Mouse (Mus musculus) stomach, embryonic 15.5 days (tissue): ENCODE measurements around the gene Pea15a. TPM values are rescaled to one million over a fixed set of nuclear protein-coding genes. Genes with fewer than 3 reads are reported as not detected.

Experiments
- ATAC-seq: fragments of 200-750 bp; cut with Nextera tagmentation; 2 replicates; pipeline ENCODE4 v1.8.0; 2017; ENCODE audit warnings: low read depth, moderate number of reproducible peaks, moderate TSS enrichment; ENCODE audit not compliant: insufficient read depth, low FRiP score
- H3K27ac ChIP-seq: fragments of 300-500 bp; sonication (generic); 2 replicates; pipeline ENCODE4 v1.5.1; 2015; ENCODE audit warnings: mild to moderate bottlenecking, inconsistent platforms
- H3K27me3 ChIP-seq: fragments of 300-500 bp; sonication (generic); replicated peaks from 2 replicates; pipeline ENCODE4 v1.6.1; 2015; ENCODE audit warnings: inconsistent platforms
- H3K36me3 ChIP-seq: fragments of 300-500 bp; sonication (generic); 2 replicates; pipeline ENCODE4 v1.6.1; 2015; ENCODE audit warnings: inconsistent platforms
- H3K4me1 ChIP-seq: fragments of 300-500 bp; sonication (generic); 2 replicates; pipeline ENCODE4 v1.6.1; 2015; ENCODE audit warnings: inconsistent platforms
- H3K4me2 ChIP-seq: fragments of 300-500 bp; sonication (generic); 2 replicates; pipeline ENCODE4 v1.6.1; 2015; ENCODE audit warnings: mild to moderate bottlenecking, inconsistent platforms
- H3K4me3 ChIP-seq: fragments of 300-500 bp; sonication (generic); replicated peaks from 2 replicates; pipeline ENCODE4 v1.5.1; 2015; ENCODE audit warnings: inconsistent platforms
- H3K9ac ChIP-seq: fragments of 300-500 bp; sonication (generic); 2 replicates; pipeline ENCODE4 v1.6.1; 2015; ENCODE audit warnings: inconsistent platforms
- H3K9me3 ChIP-seq: fragments of 300-500 bp; sonication (generic); 2 replicates; pipeline ENCODE4 v1.6.1; 2016; ENCODE audit warnings: inconsistent platforms
- WGBS: fragments of 180-500 bp; shearing (Covaris S2); methylation state at CpG from one replicate; pipeline ENCODE4 v1.1.7; 2015; 5-methylcytosine and 5-hydroxymethylcytosine counted together
- polyA plus RNA-seq: library from polyadenylated mRNA; unstranded; fragments of >200 nt; fragmentation: Nextera tagmentation; extraction: Ambion mirVana; gene quantifications from 2 replicates; pipeline ENCODE4 v1.2.1, GENCODE M21; 2015

Gene Pea15a
- polyA plus RNA-seq, 1 experiment from 2014 or later: 103 TPM

DNA sequence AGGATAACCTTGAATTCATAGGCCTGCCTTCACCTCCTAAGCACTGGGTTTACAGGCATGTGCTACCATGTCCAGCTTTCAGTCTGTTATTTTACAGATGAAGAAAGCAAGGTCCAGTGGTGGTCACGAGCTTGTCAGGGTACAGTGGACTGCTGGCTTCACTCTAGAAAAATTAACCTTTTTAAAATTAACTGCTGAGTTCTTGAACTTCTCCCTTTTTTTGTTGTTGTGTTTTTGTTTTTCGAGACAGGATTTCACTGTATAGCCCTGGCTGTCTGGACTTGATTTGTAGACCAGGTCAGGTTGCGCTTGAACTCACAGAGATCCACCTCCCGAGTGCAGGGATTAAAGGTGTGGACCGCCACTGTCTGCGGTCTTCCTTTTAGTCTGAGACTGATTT lies 43.6 kb downstream of the Pea15a start:
- Histone ChIP-seq H3K4me1 (no peaks in the 10 kb centered on the region), H3K36me3 (peaks cover 15% of the 10 kb centered on the region; the same call in 1 of the 2 replicates), H3K4me3 (no peak overlapping the region), H3K27ac (no peak overlapping the region), H3K9ac (no peak overlapping the region), H3K9me3 (no peaks in the 10 kb centered on the region), H3K4me2 (no peak overlapping the region), H3K27me3 (no peaks in the 10 kb centered on the region)
- no peak for ATAC-seq
- WGBS: 79% methylated on average over 6 of the region's 6 CpGs

- Histone ChIP-seq H3K4me2 (no peak overlapping the region), H3K4me3 (no peak overlapping the region), H3K36me3 (0 out of 2 replicates have a peak, but pooled peaks cover 6% of the 10 kb centered on the region), H3K27ac (no peak overlapping the region), H3K9me3 (no peaks in the 10 kb centered on the region), H3K4me1 (no peaks in the 10 kb centered on the region), H3K9ac (no peak overlapping the region), H3K27me3 (no peaks in the 10 kb centered on the region)
- ATAC-seq: no peak
- WGBS: 90% methylated on average over 1 of the region's 1 CpGs
Measured at GRCm38 (mm10) chr1:172162009-172162408, 44.6 kb downstream of the Pea15a start.

GRCm38 (mm10) chr1:172160508-172160907 lies 46.1 kb downstream of the Pea15a start:
- Histone ChIP-seq H3K27ac (no peak overlapping the region), H3K27me3 (no peaks in the 10 kb centered on the region), H3K36me3 (peaks cover 7% of the 10 kb centered on the region; the same call in 1 of the 2 replicates), H3K9me3 (no peaks in the 10 kb centered on the region), H3K4me1 (no peaks in the 10 kb centered on the region), H3K4me3 (no peak overlapping the region), H3K9ac (no peak overlapping the region), H3K4me2 (no peak overlapping the region)
- ATAC-seq: no peak

GRCm38 (mm10) chr1:172159970-172160369 lies 46.6 kb downstream of the Pea15a start:
- no peaks in the 10 kb centered on the region for H3K4me1 ChIP-seq
- 18% methylated on average over 4 of the region's 4 CpGs for WGBS
- H3K9me3 ChIP-seq: no peaks in the 10 kb centered on the region
- ATAC-seq: peak; percentile 62; the same call in 1 of the 2 replicates
- H3K4me2 ChIP-seq: no peak overlapping the region
- peaks cover 7% of the 10 kb centered on the region; the same call in 1 of the 2 replicates for H3K36me3 ChIP-seq
- no peaks in the 10 kb centered on the region for H3K27me3 ChIP-seq
- H3K4me3 ChIP-seq: no peak overlapping the region
- H3K9ac ChIP-seq: no peak overlapping the region
- no peak overlapping the region for H3K27ac ChIP-seq

- Histone ChIP-seq H3K4me2 (no peak overlapping the region), H3K4me1 (peaks cover 4% of the 10 kb centered on the region; the same call in 1 of the 2 replicates), H3K27me3 (no peaks in the 10 kb centered on the region), H3K9me3 (no peaks in the 10 kb centered on the region), H3K9ac (no peak overlapping the region), H3K27ac (no peak overlapping the region), H3K4me3 (no peak overlapping the region), H3K36me3 (peaks cover 37% of the 10 kb centered on the region)
- WGBS: 84% methylated on average over 3 of the region's 3 CpGs
- no peak for ATAC-seq
Measured at GRCm38 (mm10) chr1:172155518-172155917, 51.1 kb downstream of the Pea15a start.

- no peak overlapping the region for H3K9ac ChIP-seq
- 89% methylated on average over 3 of the region's 3 CpGs for WGBS
- no peak overlapping the region for H3K4me2 ChIP-seq
- H3K27ac ChIP-seq: no peak overlapping the region
- no peaks in the 10 kb centered on the region for H3K27me3 ChIP-seq
- H3K4me1 ChIP-seq: peaks cover 4% of the 10 kb centered on the region; the same call in 1 of the 2 replicates
- H3K36me3 ChIP-seq: peaks cover 37% of the 10 kb centered on the region
- no peaks in the 10 kb centered on the region for H3K9me3 ChIP-seq
- no peak overlapping the region for H3K4me3 ChIP-seq
- ATAC-seq: no peak
Measured at GRCm38 (mm10) chr1:172154536-172154935, 52.1 kb downstream of the Pea15a start.

GRCm38 (mm10) chr1:172148955-172149815 lies 57.4 kb downstream of the Pea15a start:
- H3K4me2 ChIP-seq: peak overlapping the region; percentile 70
- peak overlapping the region; percentile 94 for H3K9ac ChIP-seq
- H3K4me1 ChIP-seq: peaks cover 4% of the 10 kb centered on the region; the same call in 1 of the 2 replicates
- peaks cover 23% of the 10 kb centered on the region for H3K36me3 ChIP-seq
- WGBS: 5% methylated on average over 19 of the region's 19 CpGs
- no peaks in the 10 kb centered on the region for H3K27me3 ChIP-seq
- H3K9me3 ChIP-seq: no peaks in the 10 kb centered on the region
- peak overlapping the region; percentile 98 for H3K27ac ChIP-seq
- H3K4me3 ChIP-seq: peak overlapping the region; percentile 82
- ATAC-seq: no peak

DNA sequence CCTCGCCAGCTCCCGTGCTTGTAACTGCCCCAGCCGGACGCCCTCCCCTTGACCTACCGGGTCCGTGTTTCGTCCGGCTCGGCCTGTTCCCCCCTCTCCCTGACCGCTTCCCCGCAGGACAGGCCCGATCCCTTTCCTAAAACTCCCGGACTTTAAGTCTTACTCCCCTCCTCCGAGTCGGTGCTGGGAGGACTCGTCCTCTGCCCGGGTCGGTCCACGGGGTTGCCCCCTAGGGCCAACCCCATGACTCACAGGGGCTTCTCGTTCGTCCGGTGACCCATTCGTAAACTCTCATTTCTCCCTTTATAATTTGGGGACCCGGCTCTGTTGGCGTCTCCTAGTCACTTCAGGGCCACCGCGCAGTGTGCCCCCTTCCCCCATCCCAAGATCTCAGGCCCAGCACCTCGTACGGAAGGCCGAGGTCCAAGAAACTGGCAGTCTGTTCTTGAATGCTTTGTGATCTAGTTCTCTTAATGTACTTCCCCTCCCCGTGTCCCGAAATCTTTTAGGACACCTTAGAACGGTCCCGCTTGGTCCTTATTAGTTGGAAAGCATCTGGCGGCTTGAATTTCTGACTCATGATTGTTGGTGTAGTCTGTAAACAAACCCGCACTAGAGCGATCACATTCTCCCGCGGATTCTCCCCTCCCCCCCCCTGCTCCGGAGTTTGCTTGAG lies 58.2 kb downstream of the Pea15a start:
- peak overlapping the region; percentile 94 for H3K9ac ChIP-seq
- no peaks in the 10 kb centered on the region for H3K27me3 ChIP-seq
- H3K4me3 ChIP-seq: peak overlapping the region; percentile 82
- WGBS: under 1% methylated on average over 40 of the region's 40 CpGs
- no peaks in the 10 kb centered on the region for H3K9me3 ChIP-seq
- H3K4me2 ChIP-seq: peak overlapping the region; percentile 70
- peak; percentile 57 for ATAC-seq
- peaks cover 16% of the 10 kb centered on the region; the same call in 1 of the 2 replicates for H3K36me3 ChIP-seq
- H3K27ac ChIP-seq: peak overlapping the region; percentile 98
- H3K4me1 ChIP-seq: peaks cover 4% of the 10 kb centered on the region; the same call in 1 of the 2 replicates

DNA sequence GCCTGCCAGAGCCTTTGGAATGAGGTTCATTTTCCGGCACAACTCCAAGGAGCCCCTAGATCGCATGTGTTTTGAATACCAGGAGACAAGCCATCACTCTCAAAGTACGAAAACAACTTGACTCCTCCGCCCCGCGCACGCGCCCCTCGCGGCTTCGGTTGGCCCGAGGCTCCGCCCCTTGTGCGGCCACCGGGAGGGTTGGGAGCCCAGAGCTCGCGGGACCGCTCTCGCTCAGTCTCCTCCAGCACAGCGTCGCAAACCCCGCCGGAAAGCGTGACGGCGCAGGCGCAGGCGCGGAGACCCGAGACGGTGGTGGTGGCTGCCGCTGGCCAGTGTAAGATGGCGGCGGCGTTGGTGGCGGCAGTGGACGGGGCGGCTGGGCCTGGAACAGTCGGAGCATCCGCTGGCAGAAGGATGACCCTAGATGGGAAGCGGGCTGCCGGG lies 58.7 kb downstream of the Pea15a start, which contains the start of gene Dcaf8:
Dcaf8 (plus strand) TSS at position 250 of the 444 bp plus-strand sequence.
- Histone ChIP-seq H3K4me1 (peaks cover 4% of the 10 kb centered on the region; the same call in 1 of the 2 replicates), H3K9ac (peak within 1 kb of the TSS; percentile 94), H3K36me3 (peaks cover 16% of the 10 kb centered on the region; the same call in 1 of the 2 replicates), H3K4me3 (peak within 1 kb of the TSS; percentile 82), H3K4me2 (peak within 1 kb of the TSS; percentile 70), H3K27me3 (no peaks in the 10 kb centered on the region), H3K9me3 (no peaks in the 10 kb centered on the region), H3K27ac (peak within 1 kb of the TSS; percentile 98)
- WGBS: under 1% methylated on average over 42 of the region's 42 CpGs
- peak; percentile 100 for ATAC-seq
